Mouse (Mus musculus): Measurements from ENCODE around the gene Olfr1204. TPM values are rescaled to one million over a fixed set of nuclear protein-coding genes. Genes with fewer than 3 reads are reported as not detected.

Gene Olfr1204
- total RNA-seq (2023): not detected

DNA sequence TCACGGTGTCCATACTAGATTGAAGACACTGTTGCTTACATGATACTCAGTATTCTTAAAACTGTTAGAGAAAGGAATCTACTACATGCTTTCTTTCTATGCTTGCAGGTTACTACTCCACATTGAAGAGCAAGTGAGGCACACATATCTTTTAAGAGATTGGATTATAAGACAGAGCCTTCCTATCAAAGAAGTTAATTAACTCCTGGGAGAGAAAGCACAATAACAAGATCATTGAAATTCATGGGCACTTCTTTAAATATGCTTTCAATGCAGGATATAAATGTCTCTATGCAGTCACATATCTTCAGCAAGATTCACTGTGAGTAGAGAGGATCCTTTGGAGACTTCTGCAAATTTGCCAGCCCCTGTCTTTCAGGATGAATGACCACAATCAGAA is at the start of gene Olfr1204:
TSS of gene Olfr1204 (plus strand) at position 301 of the 400 bp plus-strand sequence.

DNA sequence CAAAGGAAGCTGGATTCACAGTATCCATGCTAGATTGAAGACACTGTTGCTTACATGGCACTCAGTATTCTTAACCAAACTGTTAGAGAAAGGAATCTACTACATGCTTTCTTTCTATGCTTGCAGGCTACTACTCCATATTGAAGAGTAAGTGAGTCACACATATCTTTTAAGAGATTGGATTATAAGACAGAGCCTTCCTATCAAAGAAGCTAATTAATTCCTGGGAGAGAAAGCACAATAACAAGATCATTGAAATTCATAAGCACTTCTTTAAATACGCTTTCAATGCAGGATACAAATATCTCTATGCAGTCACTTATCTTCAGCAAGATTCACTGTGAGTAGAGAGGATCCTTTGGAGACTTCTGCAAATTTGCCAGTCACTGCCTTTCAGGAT is 34.9 kb upstream of the Olfr1204 start, which contains the start of gene Olfr1202:
TSS of gene Olfr1202 (plus strand) at position 301 of the 400 bp plus-strand sequence.

DNA sequence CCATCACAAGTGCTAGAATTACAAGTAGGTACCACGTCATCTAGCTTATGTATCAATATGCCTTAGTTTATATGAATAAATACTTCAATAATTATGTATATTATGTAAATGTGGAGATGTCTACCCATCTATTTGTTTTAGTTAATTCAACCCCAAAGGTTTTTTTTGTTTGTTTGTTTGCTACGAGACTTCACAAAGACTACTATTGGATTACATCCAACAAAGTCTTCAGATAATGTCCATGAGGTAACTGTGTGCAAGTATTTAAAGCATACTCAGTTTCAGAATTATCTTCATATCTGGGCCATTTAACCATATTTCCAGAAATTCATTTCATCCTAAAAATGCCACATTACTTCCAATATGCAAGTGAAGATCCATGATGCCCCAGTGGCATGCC is 19.7 kb upstream of the Olfr1204 start, which contains the start of gene Olfr1205:
TSS of gene Olfr1205 (plus strand) at position 301 of the 400 bp plus-strand sequence.

DNA sequence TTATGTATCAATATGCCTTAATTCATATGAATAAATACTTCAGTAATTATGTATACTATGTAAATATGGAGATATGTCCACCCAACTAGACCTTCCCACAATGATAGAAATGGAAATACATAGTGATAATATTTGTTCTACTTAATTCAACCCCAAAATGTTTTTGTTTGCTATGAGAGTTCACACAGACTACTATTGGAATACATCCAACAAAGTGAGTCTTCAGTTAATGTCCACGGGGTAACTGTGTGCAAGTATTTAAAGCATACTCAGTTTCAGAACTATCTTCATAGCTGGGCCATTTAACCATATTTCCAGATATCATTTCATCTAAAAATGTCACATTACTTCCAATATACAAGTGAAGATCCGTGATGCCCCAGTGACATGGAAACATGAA is 13.8 kb downstream of the Olfr1204 start, which contains the start of gene Olfr1206:
TSS of gene Olfr1206 (plus strand) at position 301 of the 400 bp plus-strand sequence.

DNA sequence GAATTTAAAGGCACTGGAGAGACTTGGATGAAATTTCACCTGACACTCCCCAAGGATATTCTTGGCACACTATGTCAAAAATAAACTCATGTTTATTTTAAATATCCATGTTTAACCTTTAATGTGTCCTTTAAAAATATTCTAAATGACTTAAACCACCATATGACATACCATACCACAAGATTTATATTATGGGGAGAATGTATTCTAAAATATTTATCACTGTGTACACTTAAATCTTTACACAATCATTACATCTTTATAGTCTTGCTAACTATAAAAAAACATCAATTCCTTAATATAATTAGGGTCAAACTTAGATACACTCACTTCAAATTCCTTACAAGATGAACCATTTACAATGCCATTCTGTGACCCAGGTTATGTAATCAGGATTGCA is 53.1 kb downstream of the Olfr1204 start, which contains the start of gene Olfr1208:
TSS of gene Olfr1208 (minus strand) at position 101 of the 400 bp plus-strand sequence.

Other genes starting within 250 kb of the Olfr1204 start
- not detected for gene Olfr1191-ps1, start 208.8 kb upstream of the Olfr1204 start, total RNA-seq (2023)
- gene Olfr1192-ps1, start 200.8 kb upstream of the Olfr1204 start, total RNA-seq (2023): not detected
- not detected for gene Olfr1193, start 173.7 kb upstream of the Olfr1204 start, total RNA-seq (2023)
- not detected for gene Olfr1195, start 160.1 kb upstream of the Olfr1204 start, total RNA-seq (2023)
- gene Olfr1196, start 144.7 kb upstream of the Olfr1204 start, total RNA-seq (2023): not detected
- not detected for gene Olfr1197, start 116.9 kb upstream of the Olfr1204 start, total RNA-seq (2023)
- not detected for gene Olfr1198, start 97.9 kb upstream of the Olfr1204 start, total RNA-seq (2023)
- not detected for gene Olfr1199, start 88.8 kb upstream of the Olfr1204 start, total RNA-seq (2023)
- gene Olfr1200, start 78.8 kb upstream of the Olfr1204 start, total RNA-seq (2023): not detected
- not detected for gene Olfr1201, start 56.3 kb upstream of the Olfr1204 start, total RNA-seq (2023)
- not detected for gene Olfr1202, start 34.8 kb upstream of the Olfr1204 start, total RNA-seq (2023)
- gene Olfr1205, start 19.6 kb upstream of the Olfr1204 start, total RNA-seq (2023): not detected
- gene Olfr1206, start 13.9 kb downstream of the Olfr1204 start, total RNA-seq (2023): not detected
- gene Olfr1208, start 53.0 kb downstream of the Olfr1204 start, total RNA-seq (2023): not detected
- not detected for gene Olfr1209, start 65.9 kb downstream of the Olfr1204 start, total RNA-seq (2023)
- not detected for gene Olfr1211, start 88.8 kb downstream of the Olfr1204 start, total RNA-seq (2023)
- not detected for gene Olfr1212, start 104.7 kb downstream of the Olfr1204 start, total RNA-seq (2023)
- not detected for gene Gm13762, start 131.0 kb downstream of the Olfr1204 start, total RNA-seq (2023)
- gene Olfr1214, start 143.4 kb downstream of the Olfr1204 start, total RNA-seq (2023): not detected
- gene Olfr1215, start 157.7 kb downstream of the Olfr1204 start, total RNA-seq (2023): not detected
- gene Olfr1216, start 169.0 kb downstream of the Olfr1204 start, total RNA-seq (2023): not detected
- gene Olfr1217, start 182.8 kb downstream of the Olfr1204 start, total RNA-seq (2023): not detected
- gene Olfr1218, start 211.9 kb downstream of the Olfr1204 start, total RNA-seq (2023): not detected
- not detected for gene Olfr1219, start 234.2 kb downstream of the Olfr1204 start, total RNA-seq (2023)